Mouse (Mus musculus): ENCODE data around the gene Dhrs4.

The Dhrs4 gene

DNA sequence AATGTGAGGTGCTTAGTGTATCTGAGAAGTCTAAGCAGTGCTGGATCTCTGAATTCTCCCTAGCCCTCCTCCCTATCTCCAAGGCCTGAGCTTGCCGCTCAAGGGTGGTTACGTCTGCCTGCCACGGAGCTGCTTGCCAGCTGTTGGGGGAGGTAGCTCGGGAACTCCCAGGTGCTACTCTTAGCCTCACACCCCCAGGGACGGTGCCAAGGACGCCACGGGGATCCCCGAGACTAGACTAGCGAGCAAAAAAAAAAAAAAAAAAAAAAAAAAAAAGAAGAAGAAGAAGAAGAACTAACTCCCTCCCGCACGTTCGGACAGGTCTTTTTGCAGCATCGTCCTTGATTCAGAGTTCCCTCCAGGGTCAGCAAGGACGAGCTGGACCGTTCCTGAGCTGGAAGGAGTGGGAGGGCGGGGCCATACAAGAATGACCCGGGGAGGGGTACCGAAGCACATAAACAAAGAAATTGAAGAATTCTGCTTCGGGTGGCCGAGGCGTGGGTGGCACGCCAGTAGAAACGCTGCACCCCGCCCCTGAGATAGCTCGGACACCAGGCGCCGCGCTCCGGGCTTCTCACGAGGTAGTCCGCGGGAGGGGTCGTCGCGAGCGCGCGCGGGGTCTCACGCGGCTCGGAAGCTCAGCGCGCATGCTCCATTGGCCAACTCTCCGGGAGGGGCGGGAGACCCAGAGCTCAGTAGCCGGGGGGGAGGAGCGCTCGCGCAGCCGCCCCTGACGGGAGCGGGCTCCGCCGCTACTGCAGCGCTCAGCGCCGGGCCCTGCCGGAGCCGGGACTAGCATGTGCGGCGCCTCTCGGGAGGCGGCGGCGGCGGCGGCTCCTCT is 12.0 kb downstream of the Dhrs4 start, which contains the start of gene Carmil3:
Carmil3 (plus strand) TSS at position 291 of the 841 bp plus-strand sequence.
- DNase-seq = peak; percentile 94

DNA sequence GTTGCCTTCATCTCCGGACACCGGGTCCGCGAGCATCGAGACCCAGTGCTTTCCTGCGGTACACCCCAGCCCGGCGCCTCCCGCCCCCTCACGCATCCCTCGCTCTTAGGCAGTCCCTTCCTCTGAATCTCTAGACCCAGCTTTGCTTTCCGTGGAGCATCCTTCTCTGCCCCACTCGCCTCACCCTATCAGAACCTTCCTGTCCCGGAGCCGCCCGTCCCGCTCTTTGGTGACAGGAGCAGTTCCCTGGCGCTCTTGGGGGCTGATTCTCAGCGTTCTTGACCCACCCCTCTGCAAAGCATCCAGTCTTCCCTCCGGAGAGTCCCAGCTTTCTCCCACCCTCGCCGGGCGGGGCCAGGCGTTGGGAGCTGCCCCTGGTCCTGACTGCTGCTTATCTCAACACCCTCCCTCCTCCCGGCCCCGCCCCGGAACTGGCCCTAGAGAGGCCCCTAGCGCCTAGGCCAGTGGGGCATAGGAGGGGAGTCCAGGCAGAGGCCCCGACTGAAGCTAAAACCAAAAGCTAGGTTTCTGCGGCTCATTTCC is 12.8 kb downstream of the Dhrs4 start:
- DNase-seq = peak; percentile 78

DNA sequence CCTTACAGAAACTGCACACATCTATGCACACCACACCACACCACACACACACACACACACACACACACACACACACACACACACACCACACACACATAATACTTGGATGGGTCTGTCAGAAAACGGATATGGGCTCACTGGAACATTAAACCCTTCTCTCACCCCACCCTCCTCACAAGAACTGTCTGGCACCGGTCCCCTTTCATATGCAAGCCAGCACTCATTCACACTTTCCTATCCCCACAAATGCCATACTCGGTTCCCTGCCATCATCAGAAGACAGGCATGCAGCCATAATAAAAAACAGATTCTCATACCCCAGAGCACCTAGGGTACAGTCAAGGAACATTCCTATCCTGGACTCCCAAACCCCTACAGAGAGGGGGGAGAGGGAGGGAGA is 13.5 kb downstream of the Dhrs4 start:
- DNase-seq = no peak

DNA sequence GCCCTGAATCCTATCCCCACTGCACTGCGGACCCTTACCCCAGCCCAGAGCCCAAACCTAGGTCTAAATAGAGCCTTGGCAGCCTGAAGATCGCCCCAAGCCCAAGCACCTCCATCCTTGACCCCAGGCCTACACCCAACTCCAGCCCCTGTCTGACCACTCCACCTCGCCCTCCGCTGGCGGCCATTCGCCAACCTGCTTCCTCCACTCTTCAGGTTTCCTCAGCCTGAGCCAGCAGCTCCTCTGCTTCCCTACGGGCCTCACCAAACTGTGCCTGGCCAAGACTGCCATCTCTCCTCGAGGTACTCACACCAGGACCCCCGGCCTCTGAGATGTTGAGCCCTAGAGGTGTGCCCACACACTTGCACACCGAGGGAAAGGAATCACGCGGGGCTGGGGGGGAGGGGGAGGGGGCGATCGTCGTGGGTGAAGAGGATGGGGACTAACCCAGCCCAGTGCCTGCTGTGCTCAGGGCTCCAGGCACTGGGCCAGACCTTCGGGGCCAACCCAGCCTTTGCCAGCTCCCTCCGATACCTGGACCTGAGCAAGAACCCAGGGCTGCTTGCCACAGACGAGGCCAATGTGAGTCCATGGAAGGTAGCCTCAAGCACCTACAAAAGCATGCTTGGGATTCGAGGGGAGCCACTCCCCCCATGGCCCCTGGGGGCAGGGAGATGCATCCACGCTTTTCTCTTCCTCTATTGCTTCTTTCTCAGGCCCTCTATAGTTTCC is 17.1 kb downstream of the Dhrs4 start:
- no peak for DNase-seq

DNA sequence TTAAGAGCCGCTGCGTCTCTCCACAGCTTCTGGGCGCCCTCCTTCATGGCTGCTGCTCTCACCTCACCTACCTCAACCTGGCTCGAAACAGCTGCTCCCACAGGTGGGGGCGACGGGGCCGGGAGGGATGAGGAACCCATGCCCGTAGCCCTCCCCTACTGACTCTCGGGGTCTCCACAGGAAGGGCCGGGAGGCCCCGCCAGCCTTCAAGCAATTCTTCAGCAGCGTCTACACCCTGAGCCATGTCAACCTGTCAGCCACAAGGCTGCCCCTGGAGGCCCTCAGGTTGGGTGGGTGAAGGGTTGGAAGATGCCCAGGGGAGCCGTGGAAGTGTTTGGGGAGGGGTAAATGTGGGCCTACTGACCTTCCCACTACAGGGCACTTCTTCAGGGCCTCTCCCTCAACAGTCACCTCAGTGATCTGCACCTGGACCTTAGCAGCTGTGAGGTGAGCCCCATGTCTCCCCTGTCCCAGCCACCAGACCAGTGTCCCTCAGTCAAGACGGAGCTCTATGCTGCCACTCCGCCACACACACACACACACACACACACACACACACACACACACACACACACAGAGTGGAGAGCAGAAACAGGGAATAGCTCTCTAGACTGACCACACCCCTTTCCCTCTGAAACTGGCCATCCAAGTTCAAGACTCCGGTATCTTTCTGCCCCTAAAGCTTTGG is 18.3 kb downstream of the Dhrs4 start:
- no peak for DNase-seq

DNA sequence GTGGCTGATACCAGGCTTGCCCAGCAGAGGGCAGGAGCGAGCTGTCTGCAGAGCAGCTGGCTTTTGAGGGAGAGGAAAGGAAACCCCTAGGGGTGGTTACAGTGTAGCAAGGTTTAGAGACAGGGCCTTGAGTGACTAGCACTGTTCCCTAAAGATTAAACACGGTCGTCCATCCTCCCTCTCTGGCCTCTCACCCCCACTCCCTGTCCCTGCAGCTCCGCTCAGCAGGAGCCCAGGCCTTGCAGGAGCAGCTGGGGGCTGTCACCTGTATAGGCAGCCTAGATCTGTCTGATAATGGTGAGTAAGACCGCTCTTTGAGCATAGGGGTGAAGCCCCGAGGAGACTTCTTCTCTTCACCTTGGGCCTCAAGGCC is 18.9 kb downstream of the Dhrs4 start:
- DNase-seq = peak; percentile 89

DNA sequence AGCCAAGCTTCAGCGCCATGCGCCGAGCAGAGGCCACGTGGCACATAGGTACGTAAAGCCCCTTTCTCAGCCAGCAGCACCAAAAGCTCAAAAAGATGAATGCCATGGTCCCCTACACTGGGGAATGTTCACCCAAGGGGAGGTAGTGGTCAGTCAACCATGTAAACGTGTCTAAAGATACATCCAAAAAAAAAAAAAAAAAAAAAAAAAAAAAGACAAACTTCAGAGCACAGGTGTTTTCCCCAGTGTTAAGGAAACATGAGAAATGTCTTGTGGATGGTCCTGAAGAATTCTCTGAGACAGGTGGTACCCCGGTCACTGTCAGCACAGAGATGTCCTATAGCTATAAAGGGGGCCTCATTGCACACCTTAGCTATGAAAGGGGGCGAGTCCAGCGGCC is 27.1 kb downstream of the Dhrs4 start:
- DNase-seq = no peak

DNA sequence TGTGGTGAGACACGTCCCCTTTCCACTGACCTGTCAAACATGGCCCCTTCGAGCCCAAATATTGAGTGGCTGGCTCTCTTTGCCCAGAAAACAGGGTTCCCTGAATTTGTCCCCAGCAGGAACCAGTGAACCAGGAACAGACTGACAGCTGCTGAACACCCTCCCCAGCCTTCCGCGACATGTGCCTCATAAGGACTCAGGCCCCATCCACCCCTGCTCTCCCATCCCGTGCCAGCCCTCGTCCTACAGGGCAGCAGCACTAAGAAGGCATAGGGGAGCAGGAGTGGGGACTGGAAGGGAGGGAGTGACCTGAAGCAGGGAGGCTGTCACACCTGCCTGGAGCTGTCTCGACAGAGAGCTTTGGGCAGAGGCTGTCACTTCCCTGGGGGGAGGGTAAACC is 29.2 kb downstream of the Dhrs4 start:
- no peak for DNase-seq

DNA sequence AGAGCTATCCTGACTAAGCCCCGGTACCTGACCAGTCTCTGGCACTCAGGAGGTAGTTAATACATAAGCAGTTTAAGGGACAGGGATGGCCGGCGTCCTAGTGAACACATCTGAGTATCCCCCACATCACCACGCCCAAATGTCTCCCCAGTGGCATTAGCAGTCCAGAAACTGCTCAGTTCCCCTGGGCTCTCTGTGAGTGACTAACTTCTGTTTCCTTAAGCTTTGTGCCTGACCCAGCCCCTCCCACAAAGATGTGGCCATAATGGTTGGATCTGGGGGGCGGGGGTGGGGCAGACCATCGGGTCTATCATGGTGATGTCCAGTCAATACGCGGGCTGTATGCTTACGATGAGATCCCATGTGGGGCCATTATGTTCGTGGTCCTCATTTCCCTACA is 31.0 kb downstream of the Dhrs4 start:
- DNase-seq = no peak

DNA sequence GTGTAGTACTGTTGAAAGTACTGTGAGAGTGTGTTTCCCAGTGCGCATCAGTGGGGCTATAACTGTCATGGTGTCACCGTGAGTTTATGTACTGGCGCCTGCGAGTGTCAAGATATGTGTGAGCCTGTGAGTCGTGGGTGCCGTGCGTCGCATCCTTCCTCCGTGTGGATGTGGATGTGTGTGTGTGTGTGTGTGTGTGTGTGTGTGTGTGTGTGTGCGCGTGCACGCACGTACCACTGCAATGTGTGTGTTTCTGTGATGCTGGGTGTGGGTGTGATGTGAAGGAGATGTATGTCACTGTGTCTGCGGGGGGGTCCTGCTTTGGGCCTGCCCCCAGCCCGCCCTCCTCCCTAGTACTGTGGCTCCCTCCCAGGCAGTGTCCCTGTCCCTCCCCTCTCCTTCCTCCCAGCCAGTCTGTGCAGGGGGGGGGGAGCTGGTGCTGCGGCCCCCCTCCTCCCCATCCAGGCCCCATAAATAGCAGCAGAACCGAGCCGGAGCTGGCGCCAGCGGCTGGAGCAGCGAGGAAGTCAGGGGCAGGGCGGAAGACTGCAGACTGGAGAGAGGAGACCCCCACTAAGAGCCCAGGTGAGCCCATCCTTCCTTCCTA is 31.7 kb downstream of the Dhrs4 start, which contains the start of gene Cpne6:
Cpne6 (plus strand) TSS at position 321 of the 607 bp plus-strand sequence.
- DNase-seq = no peak

DNA sequence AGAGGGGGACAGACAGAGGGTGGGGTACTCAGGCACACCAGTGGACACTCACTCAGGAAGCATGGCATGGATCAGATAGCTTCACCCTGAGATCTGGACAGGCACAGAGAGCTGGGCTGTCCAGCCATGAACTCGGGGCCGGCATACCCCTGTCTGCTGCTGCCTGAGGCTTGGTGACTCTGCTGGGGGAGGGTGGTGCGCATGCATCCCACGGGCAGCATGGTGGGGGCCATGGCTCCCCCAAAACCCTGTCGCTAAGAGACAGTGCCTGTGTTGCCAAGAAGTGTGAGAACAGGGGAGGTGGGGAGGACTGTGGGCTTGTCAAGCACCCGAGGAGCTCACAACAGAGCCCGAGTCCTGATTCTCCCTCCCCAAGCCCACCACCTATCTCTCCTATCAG is 32.5 kb downstream of the Dhrs4 start:
- no peak for DNase-seq

DNA sequence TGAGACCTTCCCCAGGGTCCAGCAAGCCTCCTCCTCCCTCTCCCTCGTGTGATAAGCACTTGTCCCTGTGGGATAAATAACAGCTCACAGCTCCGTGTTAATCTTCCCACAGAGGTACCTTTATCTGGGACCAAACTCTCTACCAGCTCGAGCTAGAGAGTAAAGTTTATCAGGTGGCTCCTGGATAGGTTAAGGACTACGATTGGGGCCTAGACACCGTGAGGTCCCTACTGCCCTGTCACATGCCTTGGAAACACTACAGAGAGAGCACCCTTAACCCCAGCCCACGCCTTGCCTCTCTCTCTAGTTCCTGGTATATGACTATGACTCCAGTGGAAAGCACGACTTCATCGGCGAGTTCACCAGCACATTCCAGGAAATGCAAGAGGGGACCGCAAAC is 35.4 kb downstream of the Dhrs4 start:
- no peak for DNase-seq

DNA sequence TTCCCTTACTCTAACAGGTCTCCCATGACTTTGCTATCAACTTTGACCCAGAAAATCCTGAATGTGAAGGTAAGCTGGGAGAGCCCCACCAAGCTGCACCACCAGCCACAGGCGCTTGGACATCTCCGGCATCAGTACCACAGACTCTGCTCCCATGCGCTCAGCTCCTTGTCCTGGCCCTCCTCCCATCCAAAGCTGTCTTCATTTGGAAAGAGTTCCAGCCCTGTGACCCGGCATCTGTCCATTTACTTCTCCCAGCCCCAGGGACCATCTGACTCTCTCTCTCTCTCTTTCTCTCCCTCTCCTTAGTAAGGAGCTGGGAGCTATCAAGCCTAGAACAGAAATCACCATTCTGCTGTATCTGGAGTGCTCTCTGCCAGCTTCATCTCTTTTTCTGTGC is 37.3 kb downstream of the Dhrs4 start:
- no peak for DNase-seq

DNA sequence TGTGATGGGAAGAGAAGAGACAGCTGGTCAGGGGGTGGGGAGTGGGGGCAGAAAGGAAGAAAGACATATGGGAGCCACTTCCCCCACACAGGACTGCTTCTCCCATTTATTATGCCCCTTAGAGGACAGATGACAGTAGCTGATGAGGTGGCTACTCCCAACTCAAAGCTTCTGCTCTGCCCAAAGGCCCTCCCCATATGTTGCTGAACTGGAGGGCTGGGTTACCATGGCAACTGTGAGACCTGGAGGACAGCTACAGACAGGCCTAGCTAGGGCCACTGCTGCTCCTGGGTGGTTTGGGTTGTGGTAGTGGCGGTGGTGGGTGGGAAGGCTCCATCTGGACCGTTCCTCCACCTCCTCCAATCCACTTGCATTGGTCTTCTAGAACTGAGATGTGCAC is 40.3 kb downstream of the Dhrs4 start:
- peak; percentile 85 for DNase-seq

DNA sequence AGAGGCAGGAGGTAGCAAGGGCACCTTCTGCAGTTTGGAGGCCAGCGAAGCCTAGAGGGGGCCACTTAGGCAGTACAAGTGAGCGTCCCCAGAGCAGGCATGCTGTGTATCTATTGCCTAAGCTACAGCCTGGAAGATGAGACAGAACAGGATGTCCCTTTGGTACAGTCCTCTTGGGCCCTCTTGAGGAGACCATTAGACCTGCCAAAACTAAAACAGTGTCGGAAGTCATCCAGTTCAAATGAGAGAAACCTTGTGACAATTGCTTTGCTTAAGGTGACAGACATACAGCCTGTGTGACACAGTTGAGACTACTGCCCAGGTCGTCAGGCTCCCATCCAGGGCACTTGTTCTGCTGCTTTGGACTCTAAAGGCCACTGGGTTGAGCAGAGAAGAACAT is 41.0 kb downstream of the Dhrs4 start:
- DNase-seq = no peak

DNA sequence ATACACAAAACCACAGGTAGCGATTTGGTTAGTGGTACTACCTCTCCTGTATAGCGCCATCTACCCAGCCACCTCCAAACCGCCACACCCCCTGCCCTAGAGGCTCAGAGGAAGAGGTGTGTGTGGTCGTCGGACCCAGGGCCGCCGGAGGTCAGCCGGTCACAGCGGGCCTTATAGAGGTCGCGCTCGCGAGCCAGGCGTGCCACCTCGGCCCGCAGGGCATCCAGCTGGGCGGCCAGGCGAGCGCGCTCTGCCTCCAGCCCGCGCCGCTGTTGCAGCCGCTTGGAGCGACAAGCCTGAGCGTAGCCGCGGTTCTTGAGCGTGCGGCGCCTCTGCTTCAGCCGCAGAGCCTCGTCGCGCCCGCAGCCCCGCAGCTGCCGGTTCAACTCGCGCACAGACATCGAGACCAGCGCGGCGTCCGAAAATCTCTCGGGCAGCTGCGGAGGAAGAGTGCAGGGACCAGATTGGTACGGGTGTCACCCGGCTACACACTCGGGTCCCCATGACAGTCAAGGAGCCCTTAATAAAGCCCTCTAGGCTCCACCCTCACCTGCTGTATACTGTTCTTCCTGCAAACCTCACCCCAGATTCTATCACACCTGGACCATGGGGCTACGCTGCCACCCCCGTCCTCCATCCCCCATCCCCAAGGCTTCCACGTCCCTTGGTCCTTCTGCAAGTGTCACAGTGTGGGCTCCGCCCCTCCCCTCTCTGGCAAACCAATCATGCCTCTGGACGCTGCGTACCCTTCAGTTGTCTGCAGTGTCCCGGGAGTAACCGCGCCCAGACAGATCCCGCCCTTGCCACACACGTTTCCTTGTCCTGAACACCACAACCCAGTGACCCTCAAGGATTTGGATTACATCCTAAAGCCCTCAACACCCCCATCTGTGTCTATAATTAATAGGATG is 42.1 kb downstream of the Dhrs4 start:
- DNase-seq = peak; percentile 87

DNA sequence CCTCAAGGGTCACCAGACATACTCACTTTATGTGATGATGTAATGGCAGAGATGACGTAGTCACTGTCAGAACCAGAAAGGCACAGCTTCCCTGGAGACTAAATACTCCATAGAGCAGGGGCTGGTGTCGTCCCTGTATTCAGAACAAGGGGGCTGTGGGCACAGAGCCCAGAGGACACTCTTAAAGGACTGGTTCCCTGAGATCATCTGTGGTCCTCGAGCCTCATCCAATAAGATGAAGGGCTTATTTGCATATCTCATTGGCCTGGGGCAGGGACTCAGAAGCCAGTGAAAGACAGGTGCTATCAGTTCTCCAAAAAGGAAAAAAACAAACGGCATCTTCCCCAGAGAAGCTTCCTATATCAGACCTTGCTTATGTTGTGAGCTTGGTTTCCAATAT is 45.5 kb downstream of the Dhrs4 start:
- DNase-seq = peak; percentile 58

DNA sequence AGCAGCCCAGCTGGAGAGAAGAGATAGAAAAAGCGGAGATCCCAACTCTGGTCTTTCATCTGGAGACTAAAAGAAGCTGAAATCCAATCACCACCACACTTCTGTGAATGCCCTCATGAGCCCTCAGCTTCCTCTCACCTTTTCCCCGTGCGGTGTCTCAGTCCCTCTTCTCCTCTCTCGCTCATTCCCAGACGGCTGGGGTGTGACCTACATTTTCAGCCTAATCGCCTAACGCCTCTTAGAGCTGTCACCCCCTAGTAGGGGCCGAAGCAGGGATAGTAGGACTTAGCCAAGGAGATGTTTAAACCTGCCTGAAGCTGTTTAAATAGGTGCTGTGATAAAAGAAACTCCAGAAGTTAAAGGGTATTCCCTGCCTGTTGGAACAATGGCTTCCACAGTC is 46.2 kb downstream of the Dhrs4 start, which contains the start of gene Nrl:
Nrl (minus strand) TSS at position 197 of the 400 bp plus-strand sequence.
- DNase-seq = peak; percentile 80

DNA sequence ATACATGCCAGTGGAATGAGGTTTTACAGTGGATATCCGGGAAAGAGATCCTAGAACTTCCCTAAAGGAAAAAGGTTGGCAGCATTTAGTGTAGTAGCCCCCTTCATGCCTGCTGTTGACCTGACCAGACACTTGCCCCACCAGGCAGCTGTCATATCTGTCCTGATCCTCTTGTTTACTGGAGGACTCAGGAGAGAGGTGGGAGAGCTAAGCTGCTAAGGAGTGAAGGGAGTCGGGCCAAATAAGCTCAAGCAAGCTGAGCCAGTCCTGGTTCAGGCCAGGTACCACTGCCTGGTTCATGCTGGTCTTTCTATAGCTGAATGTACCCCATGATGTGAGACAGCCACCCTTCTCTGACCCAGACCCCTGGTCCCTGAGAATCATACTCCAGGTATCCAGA is 48.1 kb downstream of the Dhrs4 start:
- peak; percentile 65 for DNase-seq

DNA sequence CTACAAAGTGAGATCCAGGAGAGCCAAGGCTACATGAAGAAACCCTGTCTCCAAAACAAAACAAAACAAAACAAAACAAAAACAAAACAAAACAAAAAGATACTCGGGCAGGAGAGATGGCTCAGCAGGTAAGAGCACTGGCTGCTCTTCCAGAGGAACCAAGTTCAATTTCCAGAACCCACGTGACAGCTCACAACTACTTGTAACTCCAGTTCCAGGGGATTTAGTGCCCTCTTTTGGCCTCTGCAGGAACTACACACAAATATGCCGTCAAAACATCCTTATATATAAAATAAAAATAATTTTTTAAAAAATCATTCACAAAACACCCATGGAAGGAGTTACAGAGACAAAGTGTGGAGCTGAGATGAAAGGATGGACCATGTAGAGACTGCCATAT is 49.4 kb downstream of the Dhrs4 start:
- peak; percentile 74 for DNase-seq

DNA sequence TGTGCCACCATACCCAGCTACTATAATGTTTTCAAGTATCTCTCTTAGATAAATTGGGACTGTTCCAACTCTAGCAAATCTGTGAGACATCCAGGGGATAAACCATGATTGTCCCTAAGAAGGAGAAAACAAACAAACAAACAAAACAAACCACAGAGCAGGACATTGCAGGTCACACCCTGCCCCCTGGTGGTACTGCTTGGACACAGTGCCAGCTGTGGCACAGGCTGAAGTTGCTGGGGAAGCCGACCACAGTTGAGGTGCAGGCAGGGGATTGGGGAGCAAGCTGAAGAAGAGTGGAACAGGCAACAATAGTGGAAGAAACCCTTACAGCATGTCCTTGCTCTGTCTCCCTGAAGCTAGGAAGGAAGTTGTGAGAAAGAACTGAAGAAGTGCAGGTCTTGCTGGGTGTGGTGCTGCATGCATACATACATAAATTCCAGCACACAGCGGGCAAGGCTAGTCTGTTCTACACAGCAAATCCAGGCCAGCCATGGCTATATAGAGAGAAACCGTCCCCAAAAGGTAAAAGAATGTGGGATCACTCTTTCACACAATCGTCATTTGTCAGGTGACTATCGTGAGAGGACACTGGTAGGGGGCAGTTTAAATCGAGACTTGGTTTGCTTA is 57.7 kb downstream of the Dhrs4 start:
- DNase-seq = peak; percentile 71
